Mouse (Mus musculus) embryonic fibroblast, embryonic 13.5 days (primary cell): ENCODE data around the gene Sh3d19. TPM values are rescaled to one million over a fixed set of nuclear protein-coding genes. Genes with fewer than 3 reads are reported as not detected.
A peak's percentile ranks its signal among the peaks of the same experiment; 100 is the strongest.

Experiments used
- H3K27ac ChIP-seq: 2 replicates; pipeline ENCODE4 v1.5.1; 2012; ENCODE audit warnings: low read length, control low read depth, inconsistent platforms; ENCODE audit not compliant: insufficient read depth
- H3K4me1 ChIP-seq: 2 replicates; pipeline ENCODE4 v1.6.1; 2011; ENCODE audit warnings: low read length; ENCODE audit not compliant: control insufficient read depth, insufficient read depth
- H3K4me3 ChIP-seq: 2 replicates; pipeline ENCODE4 v1.5.1; 2011; ENCODE audit warnings: mild to moderate bottlenecking, control low read depth, low read length; ENCODE audit not compliant: insufficient read depth
- CTCF ChIP-seq: IDR thresholded peaks from 2 replicates; pipeline ENCODE4 v1.5.1; 2011; ENCODE audit warnings: mild to moderate bottlenecking, control low read depth, low read length, moderate library complexity, borderline replicate concordance; ENCODE audit not compliant: insufficient read depth
- POLR2A ChIP-seq: IDR thresholded peaks from 2 replicates; pipeline ENCODE4 v1.6.1; 2011; ENCODE audit warnings: low read depth, mild to moderate bottlenecking, control low read depth, low read length, moderate library complexity
- polyA plus RNA-seq: library from polyadenylated mRNA; stranded (reverse); fragments of >200 nt; gene quantifications from 2 replicates; pipeline ENCODE4 v1.2.4, GENCODE M21; 2011; ENCODE audit warnings: low read depth; ENCODE audit not compliant: missing spikeins, insufficient read length

The Sh3d19 gene
- polyA plus RNA-seq, 1 experiment: 54.2 TPM

DNA sequence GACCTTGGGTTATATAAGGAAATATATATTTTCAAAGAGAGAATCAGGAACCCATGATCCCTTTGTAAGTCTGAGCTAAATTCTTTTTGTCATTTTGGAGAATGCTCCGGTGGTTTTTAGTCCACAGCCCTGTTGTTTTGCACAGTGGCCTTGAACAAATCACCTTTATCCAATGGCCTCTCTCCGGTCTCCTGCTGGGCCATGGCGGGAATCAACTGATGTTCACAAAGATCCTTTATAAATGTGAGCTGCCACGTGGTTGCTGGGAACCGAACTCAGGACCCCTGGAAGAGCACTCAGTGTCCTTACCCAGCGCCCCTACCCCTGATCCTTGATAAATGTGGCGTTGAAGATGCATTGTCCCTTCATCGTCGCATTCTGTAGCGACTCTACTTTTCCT, 33.8 kb downstream of the Sh3d19 start:
- no peak for TF ChIP-seq POLR2A
- TF ChIP-seq CTCF: no peak
- no peaks in the 10 kb centered on the region for H3K4me1 ChIP-seq
- H3K4me3 ChIP-seq: no peak overlapping the region
- no peak overlapping the region for H3K27ac ChIP-seq

DNA sequence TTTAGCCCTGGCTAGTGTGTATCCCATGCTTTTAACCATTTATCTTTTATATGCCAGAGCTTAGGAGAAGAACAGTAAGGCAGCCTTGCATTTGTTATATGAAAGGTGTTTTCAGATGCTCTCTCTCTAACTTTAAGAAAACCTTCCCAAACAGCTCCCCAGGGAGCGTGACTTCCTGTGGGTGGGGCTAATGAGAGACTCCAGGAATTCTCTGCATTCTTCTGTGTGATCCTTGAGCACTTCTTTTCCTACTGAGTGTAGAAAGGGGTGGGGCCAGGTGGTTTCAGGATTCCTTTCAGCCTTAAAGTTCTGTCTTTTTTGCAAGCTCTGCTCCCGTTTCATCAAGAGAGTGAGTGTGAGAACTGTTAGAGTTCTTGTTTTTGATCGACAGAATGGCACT, 39.7 kb downstream of the Sh3d19 start:
- no peak overlapping the region for H3K4me3 ChIP-seq
- TF ChIP-seq POLR2A (no peak), CTCF (no peak)
- H3K27ac ChIP-seq: no peak overlapping the region
- 0 out of 2 replicates have a peak, but pooled peaks cover 2% of the 10 kb centered on the region for H3K4me1 ChIP-seq

DNA sequence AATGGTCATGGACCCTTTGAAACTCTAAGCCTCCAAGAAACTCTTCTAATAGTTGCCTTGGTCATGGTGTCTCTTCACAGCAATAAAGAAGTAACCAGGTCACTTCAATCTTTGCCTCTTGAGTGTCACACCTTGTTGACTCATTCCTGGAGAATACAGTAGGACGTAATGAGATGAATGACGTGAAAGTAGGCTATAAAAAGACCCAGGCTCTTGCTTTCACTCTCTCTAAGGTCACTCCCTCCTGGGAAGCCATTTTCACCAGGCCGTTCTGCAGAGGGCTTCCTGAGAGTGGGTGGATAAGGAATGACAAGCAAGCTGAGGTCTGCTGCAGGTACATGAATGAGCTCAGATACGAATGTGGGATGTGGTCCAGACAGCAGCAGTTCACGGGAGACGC, 40.5 kb downstream of the Sh3d19 start:
- Histone ChIP-seq H3K4me3 (no peak overlapping the region), H3K4me1 (0 out of 2 replicates have a peak, but pooled peaks cover 2% of the 10 kb centered on the region), H3K27ac (no peak overlapping the region)
- no peak for TF ChIP-seq POLR2A
- no peak for TF ChIP-seq CTCF

DNA sequence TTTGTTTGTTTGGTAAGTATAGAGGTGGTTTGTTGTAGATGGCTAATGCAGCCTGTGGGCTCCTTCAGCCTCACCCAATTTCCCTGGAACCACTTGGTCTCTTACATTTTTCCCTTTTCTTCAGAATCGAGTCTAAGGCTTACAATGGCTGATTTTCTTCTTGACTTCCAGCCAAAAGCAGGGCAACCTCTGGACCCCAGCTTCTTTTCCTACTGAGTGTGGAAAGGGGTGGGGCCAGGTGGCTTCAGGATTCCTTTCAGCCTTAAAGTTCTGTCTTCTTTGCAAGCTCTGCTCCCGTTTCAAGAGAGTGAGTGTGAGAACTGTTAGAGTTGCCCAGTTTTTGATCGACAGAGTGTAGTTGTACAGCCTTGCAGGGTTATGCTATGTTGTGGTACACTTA, 40.9 kb downstream of the Sh3d19 start:
- 0 out of 2 replicates have a peak, but pooled peaks cover 2% of the 10 kb centered on the region for H3K4me1 ChIP-seq
- H3K27ac ChIP-seq: no peak overlapping the region
- H3K4me3 ChIP-seq: no peak overlapping the region
- TF ChIP-seq CTCF: no peak

DNA sequence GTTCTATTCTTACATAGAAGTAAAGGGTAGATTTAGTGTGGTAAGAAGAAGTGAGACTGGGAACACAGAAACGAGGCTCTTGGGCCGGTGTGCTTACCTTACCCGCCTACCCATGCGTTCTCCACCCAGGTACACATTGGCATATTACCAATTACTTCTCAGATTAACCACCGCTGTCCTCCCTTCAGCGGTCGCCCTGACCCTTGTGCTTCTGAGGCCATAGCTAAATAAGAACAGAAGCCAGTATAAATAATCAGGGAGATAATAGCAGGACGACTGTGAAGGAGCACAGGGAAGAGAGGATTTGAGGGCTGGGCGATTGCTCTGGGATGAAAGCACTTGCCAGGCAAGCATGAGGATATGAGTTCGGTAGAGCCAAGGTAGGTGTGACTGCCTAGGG, 42.9 kb downstream of the Sh3d19 start:
- no peak overlapping the region for H3K27ac ChIP-seq
- 0 out of 2 replicates have a peak, but pooled peaks cover 2% of the 10 kb centered on the region for H3K4me1 ChIP-seq
- no peak overlapping the region for H3K4me3 ChIP-seq
- TF ChIP-seq POLR2A (no peak), CTCF (no peak)

DNA sequence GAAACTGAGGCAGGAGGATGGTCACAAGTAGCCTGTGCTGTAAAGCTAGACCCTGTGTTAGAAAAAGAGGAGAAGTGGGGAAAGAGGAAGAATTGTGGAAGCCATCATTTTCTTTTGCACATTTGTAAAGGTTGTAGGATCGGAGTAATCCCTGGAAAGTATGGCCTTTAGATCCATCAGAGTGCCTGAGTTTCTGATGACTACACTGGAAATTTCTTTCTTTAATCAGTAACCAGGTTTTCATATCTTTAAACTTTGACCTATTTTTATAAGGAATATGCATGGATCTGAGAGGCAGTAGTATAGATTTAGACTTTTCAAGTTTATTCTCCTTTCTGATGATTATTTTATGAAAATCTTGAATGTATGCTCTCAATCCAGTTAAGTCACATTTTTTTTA, 46.1 kb downstream of the Sh3d19 start:
- TF ChIP-seq CTCF (no peak), POLR2A (no peak)
- H3K27ac ChIP-seq: no peak overlapping the region
- H3K4me3 ChIP-seq: no peak overlapping the region
- H3K4me1 ChIP-seq: no peaks in the 10 kb centered on the region

DNA sequence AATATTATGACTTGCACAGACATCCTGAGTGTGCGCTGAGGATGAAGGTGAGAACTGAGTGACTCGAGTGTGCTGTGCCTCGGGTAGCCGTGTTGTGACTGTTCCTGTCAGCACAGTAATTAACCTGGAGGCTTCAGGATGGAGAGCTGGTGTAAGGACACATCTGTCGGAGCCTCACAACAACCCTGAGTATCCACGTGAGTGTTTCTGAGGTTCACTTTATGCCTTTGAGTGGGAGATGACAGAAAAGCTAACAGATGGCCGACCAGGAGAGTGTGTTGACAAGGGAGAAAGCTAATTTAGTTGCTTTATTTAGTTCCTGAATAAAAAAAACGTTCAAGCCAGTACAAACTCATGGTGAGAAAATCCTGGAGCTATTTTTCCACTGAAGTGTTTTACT, 46.6 kb downstream of the Sh3d19 start:
- H3K27ac ChIP-seq: no peak overlapping the region
- H3K4me3 ChIP-seq: no peak overlapping the region
- no peaks in the 10 kb centered on the region for H3K4me1 ChIP-seq
- TF ChIP-seq POLR2A (no peak), CTCF (no peak)

DNA sequence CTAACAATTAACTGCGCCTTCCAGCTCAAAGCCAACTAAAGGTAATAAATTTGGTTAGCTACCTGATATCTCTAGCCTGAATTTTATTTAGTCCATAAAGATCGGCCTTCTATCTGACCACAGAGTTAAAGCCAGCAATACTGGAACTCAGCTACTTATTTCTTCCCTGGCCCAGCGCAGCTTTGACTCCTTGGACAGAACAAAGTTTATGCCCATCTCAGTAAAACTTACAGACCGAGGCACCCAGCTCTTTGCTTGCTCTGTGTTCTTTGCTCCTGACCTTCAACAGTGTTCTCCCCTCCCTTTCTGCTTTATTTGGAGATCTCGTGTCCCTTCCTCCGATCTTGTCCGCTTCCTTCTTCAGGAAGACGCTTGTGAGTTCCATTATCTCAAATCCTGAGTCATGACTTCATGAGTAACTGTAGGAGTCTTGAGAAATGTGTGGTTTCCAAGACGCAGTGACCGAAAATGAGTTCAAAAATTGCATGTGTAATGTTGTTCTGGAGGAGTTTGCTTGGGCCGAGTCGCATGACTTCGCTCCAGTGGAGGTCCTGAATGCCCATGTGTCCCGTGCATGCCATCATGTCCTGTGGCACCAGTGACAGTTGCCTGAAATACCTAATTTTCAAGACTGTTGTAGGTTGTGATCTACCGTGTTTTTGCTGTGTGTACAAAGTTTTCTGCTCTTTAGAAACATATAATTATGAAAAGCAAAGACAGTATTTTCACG, 50.2 kb downstream of the Sh3d19 start:
- H3K27ac ChIP-seq: peak overlapping the region; percentile 14; the same call in 1 of the 2 replicates
- TF ChIP-seq POLR2A (no peak), CTCF (no peak)
- no peaks in the 10 kb centered on the region for H3K4me1 ChIP-seq
- H3K4me3 ChIP-seq: no peak overlapping the region

DNA sequence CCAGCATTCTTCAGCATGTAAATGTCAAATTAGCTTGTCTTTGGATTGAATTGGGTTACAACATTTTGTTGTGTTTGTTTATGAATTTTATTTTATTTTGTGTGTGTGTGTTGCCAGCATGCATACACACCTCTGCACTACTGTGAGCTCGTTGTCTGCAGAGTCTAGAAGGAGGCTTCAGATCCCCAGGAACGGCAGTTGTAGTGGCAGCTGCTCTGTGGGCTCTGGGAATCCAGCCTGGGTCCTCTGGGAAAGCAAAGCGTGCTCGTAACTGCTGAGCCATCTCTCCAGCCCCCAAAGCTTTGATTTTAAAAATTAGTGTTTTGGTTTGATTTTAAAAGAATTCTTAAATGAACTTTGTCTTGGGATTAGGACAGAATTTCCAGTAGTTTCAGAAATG, 50.7 kb downstream of the Sh3d19 start:
- TF ChIP-seq CTCF: no peak
- no peak for TF ChIP-seq POLR2A

DNA sequence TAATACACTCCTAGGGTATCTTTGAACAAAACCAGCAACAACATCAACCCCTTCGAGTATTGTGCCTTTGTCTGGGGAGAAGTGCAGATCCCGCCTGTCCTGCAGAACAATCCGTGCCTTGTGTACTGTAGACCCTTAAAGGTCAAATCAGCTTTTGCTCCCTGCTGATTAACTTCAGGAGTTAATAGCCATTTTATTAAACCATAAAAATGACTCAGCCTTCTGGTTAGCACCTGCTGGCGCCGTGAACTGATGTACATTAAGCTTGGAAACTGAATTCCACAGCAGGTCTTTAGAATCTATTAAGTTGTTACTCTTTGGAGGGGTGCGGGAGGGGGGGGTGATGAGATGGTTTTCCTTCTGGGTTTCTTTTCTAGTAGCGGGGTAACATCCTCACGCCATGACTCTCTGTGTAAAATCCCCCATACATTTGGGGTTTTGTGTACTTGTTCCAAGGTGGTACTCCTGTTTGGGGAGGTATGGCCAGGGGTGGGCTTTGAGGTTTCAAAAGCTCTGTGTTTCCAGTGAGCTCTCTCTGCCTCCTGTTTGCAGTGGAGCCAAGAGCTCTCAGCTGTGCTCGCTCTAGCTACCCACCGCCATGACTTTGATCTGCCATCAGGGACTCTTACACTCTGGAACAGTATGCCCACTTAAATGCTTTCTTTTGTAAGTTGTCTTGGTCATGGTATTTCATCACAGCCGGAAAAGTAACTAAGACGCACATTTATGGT, 53.3 kb downstream of the Sh3d19 start:
- Histone ChIP-seq H3K27ac (no peak overlapping the region), H3K4me3 (no peak overlapping the region), H3K4me1 (no peaks in the 10 kb centered on the region)
- TF ChIP-seq POLR2A: no peak
- no peak for TF ChIP-seq CTCF

More for the DNA sequence above, 50.7 kb downstream of the Sh3d19 start:
- Histone ChIP-seq H3K27ac (no peak overlapping the region), H3K4me3 (no peak overlapping the region), H3K4me1 (no peaks in the 10 kb centered on the region)
